Mouse (Mus musculus): Measurements from ENCODE around the gene Tank. TPM values are rescaled to one million over a fixed set of nuclear protein-coding genes. Genes with fewer than 3 reads are reported as not detected.

Tank gene
- polyA plus RNA-seq, 1 experiment, result 2.5 TPM

- H3K27ac ChIP-seq (ENCODE audit: insufficient read depth, low read depth, low read length), result no peak overlapping the region
Measured at GRCm38 (mm10) chr2:61567045-61567783, 11.2 kb upstream of the Tank start.

GRCm38 (mm10) chr2:61569181-61569580 is 9.2 kb upstream of the Tank start:
- H3K27ac ChIP-seq (ENCODE audit: insufficient read depth, low read depth, low read length), result no peak overlapping the region
- H3K4me1 ChIP-seq (ENCODE audit: control insufficient read depth, insufficient read depth, insufficient read length, low read length), result peaks cover 7% of the 10 kb centered on the region; the same call in 1 of the 2 replicates
- no peak overlapping the region for H3K4me3 ChIP-seq (ENCODE audit: low read depth, low read length)
- 49% methylated on average over 6 of the region's 6 CpGs for WGBS
- TF ChIP-seq POLR2A (IDR thresholded peaks at IDR 0.05; ENCODE audit: low read depth, low read length) (no peak), CTCF (IDR thresholded peaks at IDR 0.05; ENCODE audit: extremely low read depth, insufficient read length, insufficient replicate concordance, low read depth, low read length) (no peak)
- no peaks in the 10 kb centered on the region for H3K27me3 ChIP-seq (ENCODE audit: control insufficient read depth, insufficient read depth, low read length)
- H3K36me3 ChIP-seq (ENCODE audit: control insufficient read depth, insufficient read depth, low read length), result no peaks in the 10 kb centered on the region

More at GRCm38 (mm10) chr2:61567045-61567783, 11.2 kb upstream of the Tank start:
- TF ChIP-seq POLR2A (IDR thresholded peaks at IDR 0.05; ENCODE audit: low read depth, low read length) (no peak), CTCF (IDR thresholded peaks at IDR 0.05; ENCODE audit: extremely low read depth, insufficient read length, insufficient replicate concordance, low read depth, low read length) (no peak)
- Histone ChIP-seq H3K36me3 (ENCODE audit: control insufficient read depth, insufficient read depth, low read length) (no peaks in the 10 kb centered on the region), H3K4me3 (ENCODE audit: low read depth, low read length) (no peak overlapping the region), H3K4me1 (ENCODE audit: control insufficient read depth, insufficient read depth, insufficient read length, low read length) (peaks cover 7% of the 10 kb centered on the region; the same call in 1 of the 2 replicates), H3K27me3 (ENCODE audit: control insufficient read depth, insufficient read depth, low read length) (no peaks in the 10 kb centered on the region)
- 39% methylated on average over 4 of the region's 4 CpGs for WGBS

- Histone ChIP-seq H3K4me3 (ENCODE audit: low read depth, low read length) (no peak overlapping the region), H3K27ac (ENCODE audit: insufficient read depth, low read depth, low read length) (peak overlapping the region; percentile 34; the same call in 1 of the 2 replicates), H3K4me1 (ENCODE audit: control insufficient read depth, insufficient read depth, insufficient read length, low read length) (peaks cover 7% of the 10 kb centered on the region; the same call in 1 of the 2 replicates), H3K27me3 (ENCODE audit: control insufficient read depth, insufficient read depth, low read length) (no peaks in the 10 kb centered on the region), H3K36me3 (ENCODE audit: control insufficient read depth, insufficient read depth, low read length) (no peaks in the 10 kb centered on the region)
- TF ChIP-seq POLR2A (IDR thresholded peaks at IDR 0.05; ENCODE audit: low read depth, low read length) (no peak), CTCF (IDR thresholded peaks at IDR 0.05; ENCODE audit: extremely low read depth, insufficient read length, insufficient replicate concordance, low read depth, low read length) (no peak)
- 23% methylated on average over 4 of the region's 4 CpGs for WGBS
Measured at GRCm38 (mm10) chr2:61571343-61571955, 6.9 kb upstream of the Tank start.

GRCm38 (mm10) chr2:61576497-61576896 is 1.9 kb upstream of the Tank start:
- TF ChIP-seq POLR2A (IDR thresholded peaks at IDR 0.05; ENCODE audit: low read depth, low read length) (no peak), CTCF (IDR thresholded peaks at IDR 0.05; ENCODE audit: extremely low read depth, insufficient read length, insufficient replicate concordance, low read depth, low read length) (no peak)
- Histone ChIP-seq H3K4me1 (ENCODE audit: control insufficient read depth, insufficient read depth, insufficient read length, low read length) (no peaks in the 10 kb centered on the region; the same call in 1 of the 2 replicates), H3K4me3 (ENCODE audit: low read depth, low read length) (no peak overlapping the region), H3K27ac (ENCODE audit: insufficient read depth, low read depth, low read length) (no peak overlapping the region), H3K36me3 (ENCODE audit: control insufficient read depth, insufficient read depth, low read length) (no peaks in the 10 kb centered on the region), H3K27me3 (ENCODE audit: control insufficient read depth, insufficient read depth, low read length) (no peaks in the 10 kb centered on the region)
- 78% methylated on average over 3 of the region's 3 CpGs for WGBS

- Histone ChIP-seq H3K4me1 (ENCODE audit: control insufficient read depth, insufficient read depth, insufficient read length, low read length) (no peaks in the 10 kb centered on the region), H3K27ac (ENCODE audit: insufficient read depth, low read depth, low read length) (no peak overlapping the region), H3K36me3 (ENCODE audit: control insufficient read depth, insufficient read depth, low read length) (no peaks in the 10 kb centered on the region), H3K27me3 (ENCODE audit: control insufficient read depth, insufficient read depth, low read length) (no peaks in the 10 kb centered on the region), H3K4me3 (ENCODE audit: low read depth, low read length) (no peak overlapping the region)
- TF ChIP-seq CTCF (IDR thresholded peaks at IDR 0.05; ENCODE audit: extremely low read depth, insufficient read length, insufficient replicate concordance, low read depth, low read length) (no peak), POLR2A (IDR thresholded peaks at IDR 0.05; ENCODE audit: low read depth, low read length) (no peak)
- 62% methylated on average over 17 of the region's 17 CpGs for WGBS
Measured at GRCm38 (mm10) chr2:61576928-61577695, 1.3 kb upstream of the Tank start.

- TF ChIP-seq POLR2A (IDR thresholded peaks at IDR 0.05; ENCODE audit: low read depth, low read length) (no peak), CTCF (IDR thresholded peaks at IDR 0.05; ENCODE audit: extremely low read depth, insufficient read length, insufficient replicate concordance, low read depth, low read length) (no peak; the same call in 1 of the 2 replicates)
- Histone ChIP-seq H3K36me3 (ENCODE audit: control insufficient read depth, insufficient read depth, low read length) (no peaks in the 10 kb centered on the region), H3K4me3 (ENCODE audit: low read depth, low read length) (no peak overlapping the region), H3K27me3 (ENCODE audit: control insufficient read depth, insufficient read depth, low read length) (no peaks in the 10 kb centered on the region), H3K4me1 (ENCODE audit: control insufficient read depth, insufficient read depth, insufficient read length, low read length) (no peaks in the 10 kb centered on the region), H3K27ac (ENCODE audit: insufficient read depth, low read depth, low read length) (no peak overlapping the region)
- 78% methylated on average over 7 of the region's 7 CpGs for WGBS
Measured at GRCm38 (mm10) chr2:61577696-61578062, 706 bp upstream of the Tank start.
